Mouse (Mus musculus) hindbrain, embryonic 14.5 days (tissue): ENCODE results near the gene Nkd2. TPM values are rescaled to one million over a fixed set of nuclear protein-coding genes. Genes with fewer than 3 reads are reported as not detected.

ENCODE experiments used
- ATAC-seq: fragments of 200-750 bp; cut with Nextera tagmentation; 2 replicates; pipeline ENCODE4 v1.8.0; 2017; ENCODE audit warnings: moderate number of reproducible peaks, mild to moderate bottlenecking, moderate TSS enrichment, moderate library complexity; ENCODE audit not compliant: low FRiP score
- DNase-seq: peaks from one replicate; pipeline ENCODE4 v3.0.0-alpha.2; 2015; ENCODE audit warnings: low spot score
- H3K27ac ChIP-seq: fragments of 300-500 bp; sonication (generic); 2 replicates; pipeline ENCODE4 v1.5.1; 2014; ENCODE audit warnings: mild to moderate bottlenecking, moderate library complexity
- H3K27me3 ChIP-seq: fragments of 300-500 bp; sonication (generic); 2 replicates; pipeline ENCODE4 v1.6.1; 2014; ENCODE audit warnings: mild to moderate bottlenecking, low read length, mixed read lengths; ENCODE audit not compliant: control insufficient read depth, insufficient read depth
- H3K36me3 ChIP-seq: fragments of 300-500 bp; sonication (generic); replicated peaks from 2 replicates; pipeline ENCODE4 v1.6.1; 2014; ENCODE audit not compliant: control insufficient read depth, insufficient read depth
- H3K4me1 ChIP-seq: fragments of 300-500 bp; sonication (generic); replicated peaks from 2 replicates; pipeline ENCODE4 v1.6.1; 2014; ENCODE audit warnings: antibody characterized with exemption, low read length, mixed read lengths; ENCODE audit not compliant: control insufficient read depth, insufficient read depth
- H3K4me2 ChIP-seq: fragments of 300-500 bp; sonication (generic); replicated peaks from 2 replicates; pipeline ENCODE4 v1.6.1; 2014; ENCODE audit warnings: mild to moderate bottlenecking, moderate library complexity
- H3K4me3 ChIP-seq: fragments of 300-500 bp; sonication (generic); replicated peaks from 2 replicates; pipeline ENCODE4 v1.5.1; 2014; ENCODE audit warnings: mild to moderate bottlenecking, low read length
- H3K9ac ChIP-seq: fragments of 300-500 bp; sonication (generic); 2 replicates; pipeline ENCODE4 v1.6.1; 2014
- H3K9me3 ChIP-seq: fragments of 300-500 bp; sonication (generic); 2 replicates; pipeline ENCODE4 v1.6.1; 2016; ENCODE audit warnings: low read length; ENCODE audit not compliant: control insufficient read depth
- WGBS: fragments of 180-500 bp; shearing (Covaris S2); extraction: QIAGEN DNeasy Blood & Tissue Kit; methylation state at CpG from one replicate; pipeline ENCODE4 v1.1.7; 2014; 5-methylcytosine and 5-hydroxymethylcytosine counted together
- polyA plus RNA-seq: library from polyadenylated mRNA; unstranded; fragments of >200 nt; fragmentation: Nextera tagmentation; extraction: Ambion mirVana; gene quantifications from 2 replicates; pipeline ENCODE4 v1.2.1, GENCODE M21; 2014

The Nkd2 gene
- polyA plus RNA-seq, 1 experiment from 2014 or later = 13.2 TPM

GRCm38 (mm10) chr13:73827243-73827642, 20.2 kb downstream of the Nkd2 start:
- ATAC-seq (no peak), DNase-seq (no peak)
- no peaks in the 10 kb centered on the region for H3K27me3 ChIP-seq
- no peak overlapping the region for H3K4me3 ChIP-seq
- no peaks in the 10 kb centered on the region for H3K4me1 ChIP-seq
- no peak overlapping the region for H3K9ac ChIP-seq
- H3K9me3 ChIP-seq = no peaks in the 10 kb centered on the region
- no peaks in the 10 kb centered on the region; the same call in 1 of the 2 replicates for H3K36me3 ChIP-seq
- H3K27ac ChIP-seq = no peak overlapping the region
- no peak overlapping the region for H3K4me2 ChIP-seq
- 61% methylated on average over 8 of the region's 8 CpGs for WGBS

GRCm38 (mm10) chr13:73823711-73824110, 23.7 kb downstream of the Nkd2 start:
- no peaks in the 10 kb centered on the region for H3K27me3 ChIP-seq
- ATAC-seq (no peak), DNase-seq (no peak)
- no peak overlapping the region for H3K9ac ChIP-seq
- H3K4me2 ChIP-seq = no peak overlapping the region
- WGBS = 80% methylated on average over 6 of the region's 6 CpGs
- H3K27ac ChIP-seq = no peak overlapping the region
- no peaks in the 10 kb centered on the region for H3K9me3 ChIP-seq
- no peaks in the 10 kb centered on the region; the same call in 1 of the 2 replicates for H3K36me3 ChIP-seq
- H3K4me3 ChIP-seq = no peak overlapping the region
- H3K4me1 ChIP-seq = no peaks in the 10 kb centered on the region

GRCm38 (mm10) chr13:73822187-73822800, 25.1 kb downstream of the Nkd2 start:
- WGBS = 70% methylated on average over 4 of the region's 4 CpGs
- Histone ChIP-seq H3K36me3 (no peaks in the 10 kb centered on the region; the same call in 1 of the 2 replicates), H3K27ac (no peak overlapping the region), H3K4me3 (no peak overlapping the region), H3K9me3 (no peaks in the 10 kb centered on the region), H3K4me1 (no peaks in the 10 kb centered on the region), H3K27me3 (no peaks in the 10 kb centered on the region), H3K4me2 (no peak overlapping the region), H3K9ac (no peak overlapping the region)
- DNase-seq (peak; percentile 43), ATAC-seq (peak; percentile 6; the same call in 1 of the 2 replicates)

- Histone ChIP-seq H3K36me3 (no peaks in the 10 kb centered on the region; the same call in 1 of the 2 replicates), H3K4me1 (no peaks in the 10 kb centered on the region), H3K27me3 (no peaks in the 10 kb centered on the region), H3K4me3 (no peak overlapping the region), H3K4me2 (no peak overlapping the region), H3K27ac (no peak overlapping the region), H3K9me3 (no peaks in the 10 kb centered on the region), H3K9ac (no peak overlapping the region)
- 90% methylated on average over 7 of the region's 7 CpGs for WGBS
- no peak for DNase-seq
- 0 out of 2 replicates have a peak, but pooled peaks have one; percentile 5 for ATAC-seq
Measured at GRCm38 (mm10) chr13:73821251-73821650, 26.2 kb downstream of the Nkd2 start.

- WGBS = 85% methylated on average over 3 of the region's 3 CpGs
- Histone ChIP-seq H3K36me3 (peaks cover 7% of the 10 kb centered on the region; the same call in 1 of the 2 replicates), H3K9me3 (no peaks in the 10 kb centered on the region), H3K4me3 (no peak overlapping the region), H3K27me3 (no peaks in the 10 kb centered on the region), H3K9ac (no peak overlapping the region), H3K4me2 (no peak overlapping the region), H3K27ac (no peak overlapping the region), H3K4me1 (no peaks in the 10 kb centered on the region)
- DNase-seq (no peak), ATAC-seq (no peak)
Measured at GRCm38 (mm10) chr13:73818921-73819320, 28.5 kb downstream of the Nkd2 start.

GRCm38 (mm10) chr13:73816338-73816737, 31.1 kb downstream of the Nkd2 start:
- ATAC-seq = no peak
- Histone ChIP-seq H3K4me2 (no peak overlapping the region), H3K9me3 (no peaks in the 10 kb centered on the region), H3K36me3 (peaks cover 11% of the 10 kb centered on the region), H3K9ac (no peak overlapping the region), H3K27ac (no peak overlapping the region), H3K4me1 (no peaks in the 10 kb centered on the region), H3K27me3 (no peaks in the 10 kb centered on the region), H3K4me3 (no peak overlapping the region)
- 74% methylated on average over 6 of the region's 6 CpGs for WGBS
- no peak for DNase-seq

- no peak for DNase-seq
- ATAC-seq = no peak
Measured at GRCm38 (mm10) chr13:73814181-73814580, 33.2 kb downstream of the Nkd2 start.

GRCm38 (mm10) chr13:73812936-73813335, 34.5 kb downstream of the Nkd2 start:
- Histone ChIP-seq H3K4me3 (no peak overlapping the region), H3K27me3 (no peaks in the 10 kb centered on the region), H3K4me1 (no peaks in the 10 kb centered on the region), H3K9ac (no peak overlapping the region), H3K27ac (no peak overlapping the region), H3K9me3 (no peaks in the 10 kb centered on the region), H3K36me3 (peaks cover 31% of the 10 kb centered on the region), H3K4me2 (no peak overlapping the region)
- no peak for ATAC-seq
- DNase-seq = no peak
- 97% methylated on average over 3 of the region's 3 CpGs for WGBS

More at GRCm38 (mm10) chr13:73814181-73814580, 33.2 kb downstream of the Nkd2 start:
- no peaks in the 10 kb centered on the region for H3K4me1 ChIP-seq
- 92% methylated on average over 7 of the region's 7 CpGs for WGBS
- no peaks in the 10 kb centered on the region for H3K9me3 ChIP-seq
- no peak overlapping the region for H3K4me2 ChIP-seq
- no peaks in the 10 kb centered on the region for H3K27me3 ChIP-seq
- no peak overlapping the region for H3K4me3 ChIP-seq
- H3K36me3 ChIP-seq = peaks cover 30% of the 10 kb centered on the region
- H3K27ac ChIP-seq = no peak overlapping the region
- H3K9ac ChIP-seq = no peak overlapping the region

GRCm38 (mm10) chr13:73804914-73805313, 42.5 kb downstream of the Nkd2 start:
- no peak overlapping the region for H3K4me2 ChIP-seq
- peaks cover 39% of the 10 kb centered on the region for H3K36me3 ChIP-seq
- WGBS = 94% methylated on average over 5 of the region's 5 CpGs
- no peaks in the 10 kb centered on the region for H3K9me3 ChIP-seq
- H3K27me3 ChIP-seq = no peaks in the 10 kb centered on the region
- no peak for DNase-seq
- H3K4me1 ChIP-seq = no peaks in the 10 kb centered on the region
- no peak overlapping the region for H3K4me3 ChIP-seq
- H3K9ac ChIP-seq = no peak overlapping the region
- ATAC-seq = no peak
- H3K27ac ChIP-seq = no peak overlapping the region
